Mouse (Mus musculus) adipose tissue, adult 10 weeks (tissue): ENCODE data around the gene Olfr1425. TPM values are rescaled to one million over a fixed set of nuclear protein-coding genes. Genes with fewer than 3 reads are reported as not detected.

Source experiments
- polyA plus RNA-seq: library from polyadenylated mRNA; stranded (reverse); fragments of 350-450 nt; fragmentation: Illumina TruSeq; extraction: RNeasy Lipid Tissue Mini Kit (QIAGEN cat#74804); gene quantifications from one replicate; pipeline ENCODE4 v1.2.3, GENCODE M21; 2014; ENCODE audit warnings: low read depth, low replicate concordance

Gene Olfr1425
- polyA plus RNA-seq, result not detected

GRCm38 (mm10) chr19:12077631-12078030, at the start of gene Olfr1425:
Olfr1425 (minus strand) TSS chr19:12077731.

GRCm38 (mm10) chr19:12123103-12123502, 45.6 kb upstream of the Olfr1425 start, which contains the start of gene Olfr76:
Olfr76 (minus strand) TSS chr19:12123203.

GRCm38 (mm10) chr19:12115797-12116196, 38.3 kb upstream of the Olfr1425 start, which contains the start of gene Olfr1428:
Olfr1428 (minus strand) TSS chr19:12115897.

GRCm38 (mm10) chr19:12103234-12103633, 25.7 kb upstream of the Olfr1425 start, which contains the start of gene Olfr1427:
Olfr1427 (minus strand) TSS chr19:12103334.

DNA sequence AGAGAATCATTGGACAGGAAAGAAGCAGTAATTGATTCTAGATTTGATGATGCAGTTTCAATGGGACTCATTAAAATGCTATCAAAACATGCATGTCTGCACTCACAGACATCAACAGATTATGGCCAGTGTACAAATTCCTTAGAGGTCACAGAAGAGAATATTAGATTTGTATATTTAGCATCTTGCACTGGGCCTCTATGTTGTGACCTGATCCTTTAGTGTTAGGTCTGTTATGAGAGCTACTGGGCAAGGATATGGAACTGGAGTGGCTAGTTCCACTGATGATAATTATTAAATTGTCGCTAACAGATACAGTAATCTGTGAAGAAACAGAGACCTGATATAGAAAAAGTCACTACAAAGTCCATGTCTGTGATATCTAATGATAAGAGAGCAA, 14.4 kb upstream of the Olfr1425 start, which contains the start of gene Olfr1426:
Gene Olfr1426, minus strand, starts transcription at position 101 of the 400 bp plus-strand sequence.

DNA sequence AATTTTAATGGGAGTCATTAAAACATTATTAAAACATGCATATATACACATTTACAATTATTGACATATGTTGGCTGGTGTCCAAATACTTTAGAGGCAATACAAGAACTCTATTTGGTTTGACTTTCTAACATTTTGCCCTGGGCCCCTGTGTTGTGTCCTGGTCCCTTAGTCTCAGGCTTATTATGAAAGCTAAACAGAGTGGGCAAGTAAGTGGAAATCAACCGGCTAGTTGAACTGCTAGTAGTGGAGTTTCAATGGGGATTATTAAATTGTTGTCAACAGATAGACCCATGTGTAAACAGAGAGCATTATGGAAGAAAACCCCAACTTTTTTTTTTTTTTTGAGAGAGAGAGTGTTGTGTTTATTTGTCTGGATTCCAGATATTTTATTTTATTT, 14.9 kb downstream of the Olfr1425 start, which contains the start of gene Olfr1424:
Gene Olfr1424, minus strand, starts transcription at position 101 of the 400 bp plus-strand sequence.

GRCm38 (mm10) chr19:12041217-12041616, 36.3 kb downstream of the Olfr1425 start, which contains the start of gene Olfr1423:
Olfr1423 (minus strand) TSS chr19:12041317.

Other genes starting within 250 kb of the Olfr1425 start
- gene Olfr1417, start 238.5 kb downstream of the Olfr1425 start, polyA plus RNA-seq, result not detected
- not detected for gene Olfr1418, start 216.7 kb downstream of the Olfr1425 start, polyA plus RNA-seq
- gene Olfr1419, start 202.6 kb downstream of the Olfr1425 start, polyA plus RNA-seq, result not detected
- gene Olfr1420, start 191.2 kb downstream of the Olfr1425 start, polyA plus RNA-seq, result not detected
- 13.5 TPM for gene Patl1, start 165.3 kb downstream of the Olfr1425 start, polyA plus RNA-seq
- gene Osbp, start 111.8 kb downstream of the Olfr1425 start, polyA plus RNA-seq, result 46.9 TPM
- gene Olfr1423, start 36.4 kb downstream of the Olfr1425 start, polyA plus RNA-seq, result not detected
- not detected for gene Olfr1424, start 15.0 kb downstream of the Olfr1425 start, polyA plus RNA-seq
- gene Olfr1426, start 14.3 kb upstream of the Olfr1425 start, polyA plus RNA-seq, result not detected
- not detected for gene Olfr1427, start 25.6 kb upstream of the Olfr1425 start, polyA plus RNA-seq
- not detected for gene Olfr1428, start 38.2 kb upstream of the Olfr1425 start, polyA plus RNA-seq
- gene Olfr76, start 45.5 kb upstream of the Olfr1425 start, polyA plus RNA-seq, result not detected
- not detected for gene Olfr1555-ps1, start 92.4 kb upstream of the Olfr1425 start, polyA plus RNA-seq
- not detected for gene Olfr1431, start 122.9 kb upstream of the Olfr1425 start, polyA plus RNA-seq
- gene Olfr1432, start 154.9 kb upstream of the Olfr1425 start, polyA plus RNA-seq, result not detected
- not detected for gene Olfr262, start 163.9 kb upstream of the Olfr1425 start, polyA plus RNA-seq
- not detected for gene Olfr235, start 183.3 kb upstream of the Olfr1425 start, polyA plus RNA-seq
- gene Olfr1434, start 202.1 kb upstream of the Olfr1425 start, polyA plus RNA-seq, result not detected
- gene Olfr1436, start 221.4 kb upstream of the Olfr1425 start, polyA plus RNA-seq, result not detected
- gene Olfr1437, start 247.4 kb upstream of the Olfr1425 start, polyA plus RNA-seq, result not detected